Mouse (Mus musculus) brain, embryonic 14.5 days (tissue): ENCODE data around the gene Zbtb20. TPM values are rescaled to one million over a fixed set of nuclear protein-coding genes. Genes with fewer than 3 reads are reported as not detected.

Source experiments
- DNase-seq: peaks from one replicate; pipeline ENCODE4 v3.0.0-alpha.2; 2011; ENCODE audit warnings: low read depth
- CTCF ChIP-seq: fragments of 200-500 bp; IDR thresholded peaks from 2 replicates; pipeline ENCODE4 v1.5.1; 2012; ENCODE audit warnings: inconsistent platforms, mild to moderate bottlenecking, moderate library complexity, borderline replicate concordance; ENCODE audit not compliant: insufficient read depth, insufficient read length; ENCODE audit errors: extremely low read depth
- POLR2A ChIP-seq: fragments of 200-500 bp; IDR thresholded peaks from 2 replicates; pipeline ENCODE4 v1.6.1; 2012; ENCODE audit warnings: mild to moderate bottlenecking, inconsistent platforms, borderline replicate concordance; ENCODE audit not compliant: poor library complexity, insufficient read depth, insufficient read length, severe bottlenecking; ENCODE audit errors: extremely low read depth
- polyA plus RNA-seq: library from polyadenylated mRNA; depleted of rRNA; stranded (reverse); fragments of >200 nt; gene quantifications from 2 replicates; pipeline ENCODE4 v1.2.3, GENCODE M21; 2012

The Zbtb20 gene
- polyA plus RNA-seq, 1 experiment = 18.0 TPM

DNA sequence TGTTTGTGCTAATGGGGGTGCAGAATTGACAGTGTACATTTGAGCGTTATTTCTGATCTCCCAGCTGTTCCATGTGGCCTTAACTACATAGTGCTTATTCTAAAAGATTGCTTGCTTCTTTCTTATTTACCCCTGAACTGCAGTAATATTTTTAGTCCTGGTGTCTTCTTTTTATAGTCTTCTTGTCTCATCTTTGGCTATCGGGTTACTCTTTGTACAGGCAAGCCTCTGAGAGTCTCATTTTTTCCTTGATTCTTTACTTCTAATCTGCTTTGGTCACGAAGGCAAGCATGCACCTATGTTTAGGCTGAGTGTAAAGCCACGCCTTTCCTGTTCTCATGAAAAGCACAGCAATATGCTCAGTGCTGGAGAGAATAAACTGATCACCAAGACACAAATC lies 608.7 kb downstream of the Zbtb20 start:
- DNase-seq = no peak

GRCm38 (mm10) chr16:43489362-43489761 lies 613.7 kb downstream of the Zbtb20 start:
- DNase-seq = no peak
- TF ChIP-seq POLR2A (no peak), CTCF (no peak)

More for the DNA sequence above, 608.7 kb downstream of the Zbtb20 start:
- no peak for TF ChIP-seq POLR2A
- TF ChIP-seq CTCF = no peak

GRCm38 (mm10) chr16:43489984-43490383 lies 614.3 kb downstream of the Zbtb20 start:
- no peak for TF ChIP-seq CTCF
- no peak for TF ChIP-seq POLR2A
- peak; percentile 31 for DNase-seq

GRCm38 (mm10) chr16:43492863-43493262 lies 617.2 kb downstream of the Zbtb20 start:
- no peak for DNase-seq
- TF ChIP-seq POLR2A (no peak), CTCF (no peak)

DNA sequence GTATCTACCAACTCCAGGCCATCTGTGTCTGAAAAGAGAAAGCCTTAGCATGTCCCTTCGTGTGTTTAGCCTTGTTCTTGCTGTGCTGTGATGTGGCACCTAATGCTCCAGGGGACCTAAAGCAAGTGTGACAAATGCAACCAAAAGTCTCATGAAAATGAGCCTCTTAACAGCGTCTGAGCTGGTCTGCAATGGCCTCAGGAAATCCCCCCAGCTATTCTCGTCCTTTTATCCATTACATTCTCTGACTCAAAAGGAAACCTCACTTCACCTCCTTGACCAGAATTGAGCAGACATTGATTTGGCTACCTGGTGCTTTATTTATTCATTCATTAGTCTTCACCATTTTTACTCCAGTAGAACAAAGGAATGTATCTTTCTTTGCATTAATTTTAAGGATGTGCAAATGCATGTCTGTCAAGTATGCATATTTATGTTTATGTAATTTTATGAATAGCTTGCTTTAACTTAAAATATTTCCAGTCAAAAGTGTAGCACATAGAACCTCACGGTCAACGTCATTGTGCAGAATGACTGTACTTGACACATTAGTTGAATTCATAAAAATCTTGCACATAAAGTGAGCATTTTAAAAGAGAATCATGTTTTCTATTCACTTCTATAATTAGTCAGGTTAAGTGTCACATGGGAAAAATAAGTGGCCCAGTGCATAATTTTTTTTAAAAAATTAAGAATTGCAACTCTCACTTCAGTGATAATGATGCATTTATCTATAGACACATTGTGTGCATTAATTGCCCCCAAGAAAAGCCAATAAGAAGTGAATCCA lies 618.1 kb downstream of the Zbtb20 start:
- no peak for TF ChIP-seq CTCF
- TF ChIP-seq POLR2A = no peak
- peak; percentile 35 for DNase-seq

DNA sequence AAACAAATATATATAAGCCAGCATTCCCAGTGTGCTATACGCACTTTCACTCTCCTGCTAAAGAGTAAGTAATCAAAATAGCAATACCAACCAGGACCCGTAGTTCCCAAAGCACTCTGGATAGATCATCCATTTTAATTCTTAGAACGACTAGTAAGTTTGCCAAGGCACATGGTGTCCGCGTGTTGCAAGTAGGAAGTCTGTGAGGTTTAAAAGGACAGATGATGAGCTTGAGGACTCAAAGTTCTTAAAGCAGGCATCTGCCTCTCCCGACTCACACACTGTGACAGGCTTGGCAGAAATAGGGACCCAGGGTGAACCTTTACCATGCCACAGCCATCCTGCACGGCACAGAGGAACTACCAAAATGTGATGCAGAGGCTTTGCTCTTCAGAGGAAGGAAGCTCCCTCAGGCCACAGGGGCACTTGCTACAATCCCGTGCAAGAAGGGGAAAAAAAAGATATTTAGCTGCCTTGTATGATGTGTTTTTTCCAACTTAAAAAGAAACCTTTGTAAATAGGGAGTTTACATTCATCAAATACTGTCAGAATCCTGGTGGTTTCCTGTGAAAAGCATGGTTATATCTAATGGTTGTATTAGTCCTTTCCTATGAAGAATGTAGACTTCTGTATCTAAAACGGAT lies 619.6 kb downstream of the Zbtb20 start:
- no peak for DNase-seq
- TF ChIP-seq CTCF (no peak), POLR2A (no peak)

DNA sequence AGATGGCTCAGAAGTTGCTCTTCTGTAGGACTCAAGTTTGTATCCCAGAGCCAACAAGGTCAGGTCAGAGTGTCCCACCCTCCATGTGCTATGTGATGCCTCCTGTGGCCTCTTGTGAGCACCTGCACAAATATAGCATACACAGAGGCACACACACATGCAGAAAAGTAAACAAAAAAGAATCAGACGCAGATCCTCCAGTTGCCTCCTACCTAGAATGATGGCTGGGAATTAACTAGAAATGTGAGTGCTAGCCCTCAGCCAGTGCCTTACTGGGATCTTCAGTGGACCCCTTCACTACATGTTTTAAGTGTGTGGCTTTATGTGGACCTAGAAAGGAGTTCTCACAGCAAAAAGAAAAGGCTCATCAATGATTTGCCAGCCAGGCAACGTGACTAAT lies 621.4 kb downstream of the Zbtb20 start:
- no peak for DNase-seq
- TF ChIP-seq CTCF = no peak
- no peak for TF ChIP-seq POLR2A

GRCm38 (mm10) chr16:43500132-43500853 lies 624.6 kb downstream of the Zbtb20 start:
- TF ChIP-seq POLR2A (no peak), CTCF (peak; percentile 7; the same call in 1 of the 2 replicates)
- DNase-seq = peak; percentile 31

DNA sequence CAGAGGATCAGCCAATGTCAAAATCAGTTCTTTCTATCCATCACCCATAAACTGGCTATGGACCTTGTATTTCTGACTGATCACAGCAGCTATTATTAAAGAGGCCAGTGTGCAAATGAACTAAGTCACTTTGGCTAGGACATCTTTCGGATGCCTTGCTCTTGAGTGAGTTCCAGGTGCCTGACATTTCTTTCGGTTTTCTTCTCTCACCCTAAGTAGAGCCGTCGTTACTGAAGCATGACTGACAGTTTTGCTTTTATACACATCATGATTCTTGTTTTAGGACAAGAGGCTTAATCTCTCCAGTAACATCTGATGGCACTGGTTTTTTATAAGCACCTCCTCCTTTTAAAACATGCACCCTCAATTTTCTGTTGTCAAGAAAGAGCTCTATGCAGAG lies 625.6 kb downstream of the Zbtb20 start:
- no peak for TF ChIP-seq POLR2A
- no peak for TF ChIP-seq CTCF
- DNase-seq = peak; percentile 34

- peak; percentile 57 for DNase-seq
- TF ChIP-seq CTCF (no peak), POLR2A (no peak)
Measured at GRCm38 (mm10) chr16:43502339-43503009, 626.8 kb downstream of the Zbtb20 start.
